20 mouse cellular contexts compared by ENCODE assay signal in the genomic region with DNA sequence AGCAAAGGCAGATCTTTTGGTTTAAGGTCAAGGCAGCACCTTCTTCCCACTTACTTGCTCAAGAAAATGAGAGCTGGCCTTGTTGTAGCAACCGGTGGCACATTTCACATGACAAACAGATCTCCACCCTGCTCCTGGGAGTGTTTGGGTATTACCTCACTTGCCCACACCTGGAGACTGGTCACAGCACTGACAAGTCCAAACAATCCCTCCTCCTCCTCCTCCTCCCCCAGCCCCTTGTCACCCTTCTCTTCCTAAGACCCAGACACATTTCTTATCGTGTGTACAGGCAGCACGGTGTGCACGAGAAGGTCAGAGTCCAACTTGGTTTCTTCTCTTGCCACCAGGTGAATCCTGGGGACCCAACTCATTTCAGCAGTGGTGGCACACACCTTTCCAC. TPM values are rescaled to one million over a fixed set of nuclear protein-coding genes. Genes with fewer than 3 reads are reported as not detected.
DNase-seq lines count a peak whose midpoint lies in the region; ATAC-seq and TF ChIP-seq lines count a peak whose summit lies in the region.
"Had no signal": no experiment of that assay in that cellular context is flagged by ENCODE, and none has a peak within 500 bp of the region (broad histone marks: within the 10 kb centered on the region; RNA-seq: fewer than 3 reads in every experiment).

No protein-coding gene starts in this region.

- DNase-seq in lung, postnatal 0 days (ENCODE audit: low spot score): peak; percentile 39
- no peak for DNase-seq in lung, postnatal 4 days
- peak; percentile 16 for DNase-seq in R1 (ENCODE audit: low read depth, low spot score)
- no peak for DNase-seq in layer of hippocampus, adult 8-10 months (ENCODE audit: low spot score in 2 of 2)
- DNase-seq: adrenal gland, adult 8-10 months; cerebellum, adult 8-10 months; cerebellum, postnatal 14 days; embryo, embryonic 11 days; forebrain, postnatal 0 days; gastrocnemius, adult 2 months; gastrocnemius, postnatal 25 days had no signal

- no peak for TF ChIP-seq CTCF in lung, postnatal 0 days (IDR thresholded peaks at IDR 0.05)

- TF ChIP-seq EP300 in lung, postnatal 0 days (IDR thresholded peaks at IDR 0.05): no peak

- no peak overlapping the region for H3K9ac ChIP-seq in lung, postnatal 0 days (replicated peaks; ENCODE audit: low read depth)
- H3K9ac ChIP-seq in intestine, embryonic 15.5 days: no peak overlapping the region
- no peak overlapping the region for H3K9ac ChIP-seq in stomach, embryonic 15.5 days
- H3K9ac ChIP-seq in forebrain, embryonic 12.5 days: no peak overlapping the region
- H3K9ac ChIP-seq in midbrain, embryonic 13.5 days (replicated peaks): no peak overlapping the region
- H3K9ac ChIP-seq: embryonic facial prominence, embryonic 12.5 days; forebrain, embryonic 13.5 days; forebrain, postnatal 0 days; heart, embryonic 12.5 days; hindbrain, embryonic 14.5 days had no signal

- ATAC-seq in lung, postnatal 0 days: peak; percentile 34
- ATAC-seq in intestine, embryonic 15.5 days: peak; percentile 66
- peak; percentile 59 for ATAC-seq in stomach, embryonic 15.5 days (ENCODE audit: insufficient read depth, low FRiP score, low read depth)
- no peak for ATAC-seq in forebrain, embryonic 12.5 days (ENCODE audit: low FRiP score)
- ATAC-seq in midbrain, embryonic 13.5 days: no peak
- ATAC-seq: forebrain, embryonic 13.5 days; forebrain, postnatal 0 days had no signal

- H3K4me1 ChIP-seq in lung, postnatal 0 days (ENCODE audit: insufficient read depth, low read depth, low read length): peaks cover 5% of the 10 kb centered on the region; the same call in 1 of the 2 replicates
- 0 out of 2 replicates have a peak, but pooled peaks cover 7% of the 10 kb centered on the region for H3K4me1 ChIP-seq in intestine, embryonic 15.5 days (replicated peaks)
- peaks cover 11% of the 10 kb centered on the region for H3K4me1 ChIP-seq in stomach, embryonic 15.5 days
- no peaks in the 10 kb centered on the region for H3K4me1 ChIP-seq in forebrain, embryonic 12.5 days
- no peaks in the 10 kb centered on the region for H3K4me1 ChIP-seq in midbrain, embryonic 13.5 days (replicated peaks)
- H3K4me1 ChIP-seq: forebrain, embryonic 13.5 days; hindbrain, embryonic 10.5 days had no signal

- no peak overlapping the region for H3K27ac ChIP-seq in lung, postnatal 0 days (ENCODE audit: low read length)
- 0 out of 2 replicates have a peak overlapping the region, but pooled peaks have one; percentile 22 for H3K27ac ChIP-seq in intestine, embryonic 15.5 days
- H3K27ac ChIP-seq in stomach, embryonic 15.5 days: peak overlapping the region; percentile 48; the same call in 1 of the 2 replicates
- H3K27ac ChIP-seq in forebrain, embryonic 12.5 days: no peak overlapping the region
- no peak overlapping the region for H3K27ac ChIP-seq in midbrain, embryonic 13.5 days
- H3K27ac ChIP-seq: embryonic facial prominence, embryonic 12.5 days; forebrain, embryonic 13.5 days; gastrocnemius, adult 2 months; hindbrain, embryonic 10.5 days; hindbrain, embryonic 14.5 days had no signal

- no peak overlapping the region for H3K4me3 ChIP-seq in lung, postnatal 0 days (ENCODE audit: low read depth, low read length)
- no peak overlapping the region for H3K4me3 ChIP-seq in intestine, embryonic 15.5 days (replicated peaks)
- no peak overlapping the region for H3K4me3 ChIP-seq in stomach, embryonic 15.5 days (replicated peaks)
- no peak overlapping the region for H3K4me3 ChIP-seq in forebrain, embryonic 12.5 days (replicated peaks)
- H3K4me3 ChIP-seq in midbrain, embryonic 13.5 days (replicated peaks): no peak overlapping the region
- H3K4me3 ChIP-seq: embryonic facial prominence, embryonic 12.5 days; forebrain, embryonic 13.5 days; gastrocnemius, adult 2 months; heart, embryonic 12.5 days; hindbrain, embryonic 10.5 days had no signal

- no peak overlapping the region for H3K4me2 ChIP-seq in lung, postnatal 0 days (replicated peaks; ENCODE audit: low read depth, low read length)
- H3K4me2 ChIP-seq in intestine, embryonic 15.5 days (replicated peaks): no peak overlapping the region
- no peak overlapping the region for H3K4me2 ChIP-seq in stomach, embryonic 15.5 days
- H3K4me2 ChIP-seq in forebrain, embryonic 12.5 days: no peak overlapping the region
- H3K4me2 ChIP-seq in midbrain, embryonic 13.5 days (replicated peaks): no peak overlapping the region
- H3K4me2 ChIP-seq: embryonic facial prominence, embryonic 12.5 days; forebrain, embryonic 13.5 days; heart, embryonic 12.5 days; hindbrain, embryonic 14.5 days had no signal

- H3K27me3 ChIP-seq in lung, postnatal 0 days (replicated peaks; ENCODE audit: insufficient read depth, low read length): no peaks in the 10 kb centered on the region
- no peaks in the 10 kb centered on the region for H3K27me3 ChIP-seq in intestine, embryonic 15.5 days (replicated peaks)
- H3K27me3 ChIP-seq in stomach, embryonic 15.5 days (replicated peaks): no peaks in the 10 kb centered on the region
- H3K27me3 ChIP-seq in forebrain, embryonic 12.5 days: no peaks in the 10 kb centered on the region
- no peaks in the 10 kb centered on the region for H3K27me3 ChIP-seq in midbrain, embryonic 13.5 days
- H3K27me3 ChIP-seq: embryonic facial prominence, embryonic 12.5 days; forebrain, embryonic 13.5 days; heart, embryonic 12.5 days had no signal

- H3K9me3 ChIP-seq in lung, postnatal 0 days (ENCODE audit: low read length): no peaks in the 10 kb centered on the region
- no peaks in the 10 kb centered on the region for H3K9me3 ChIP-seq in intestine, embryonic 15.5 days
- no peaks in the 10 kb centered on the region for H3K9me3 ChIP-seq in stomach, embryonic 15.5 days
- no peaks in the 10 kb centered on the region for H3K9me3 ChIP-seq in forebrain, embryonic 12.5 days
- no peaks in the 10 kb centered on the region for H3K9me3 ChIP-seq in midbrain, embryonic 13.5 days
- H3K9me3 ChIP-seq: embryonic facial prominence, embryonic 12.5 days; forebrain, embryonic 13.5 days; heart, embryonic 12.5 days; hindbrain, embryonic 10.5 days had no signal

- WGBS in lung, postnatal 0 days: 64% methylated on average over 4 of the region's 4 CpGs
- whole genome bisulfite sequencing in intestine, embryonic 15.5 days: 57% methylated on average over 4 of the region's 4 CpGs
- WGBS in stomach, embryonic 15.5 days: 58% methylated on average over 4 of the region's 4 CpGs
- 80% methylated on average over 4 of the region's 4 CpGs for WGBS in forebrain, embryonic 12.5 days
- WGBS in midbrain, embryonic 13.5 days: 95% methylated on average over 4 of the region's 4 CpGs

- peaks cover 2% of the 10 kb centered on the region; the same call in 1 of the 2 replicates for H3K36me3 ChIP-seq in lung, postnatal 0 days (ENCODE audit: insufficient read depth, low read length)
- H3K36me3 ChIP-seq in intestine, embryonic 15.5 days: peaks cover 17% of the 10 kb centered on the region
- peaks cover 21% of the 10 kb centered on the region for H3K36me3 ChIP-seq in stomach, embryonic 15.5 days
- peaks cover 39% of the 10 kb centered on the region for H3K36me3 ChIP-seq in forebrain, embryonic 12.5 days (replicated peaks)
- H3K36me3 ChIP-seq in midbrain, embryonic 13.5 days: peaks cover 40% of the 10 kb centered on the region

RNA-seq across cellular contexts. Expression of a gene that starts 12.5 kb away (rescaled TPM):
- 38.0 and 43.7 TPM in 2 replicates for polyA plus RNA-seq in lung, postnatal 0 days (2015; fragmentation: Nextera tagmentation; extraction: Ambion mirVana)
- 29.9 TPM in 2 replicates for polyA plus RNA-seq in intestine, embryonic 15.5 days (2015; fragmentation: Nextera tagmentation; extraction: Ambion mirVana)
- polyA plus RNA-seq in stomach, embryonic 15.5 days (2015; fragmentation: Nextera tagmentation; extraction: Ambion mirVana): 41.3 and 41.4 TPM in 2 replicates
- 72.0 and 72.7 TPM in 2 replicates for polyA plus RNA-seq in forebrain, embryonic 12.5 days (2016; fragmentation: Nextera tagmentation; extraction: Ambion mirVana)
- 81.1 and 81.2 TPM in 2 replicates for polyA plus RNA-seq in midbrain, embryonic 13.5 days (2015; fragmentation: Nextera tagmentation; extraction: Ambion mirVana)
- total RNA-seq in layer of hippocampus, adult 8-10 months (2022): 100 to 1,000 TPM; 125 to 142 (median 126) TPM

RNA-seq across cellular contexts. Expression of a gene that starts 23.9 kb away (rescaled TPM):
- 31.6 and 37.7 TPM in 2 replicates for polyA plus RNA-seq in lung, postnatal 0 days (2015; fragmentation: Nextera tagmentation; extraction: Ambion mirVana)
- 63.1 and 68.9 TPM in 2 replicates for polyA plus RNA-seq in intestine, embryonic 15.5 days (2015; fragmentation: Nextera tagmentation; extraction: Ambion mirVana)
- polyA plus RNA-seq in stomach, embryonic 15.5 days (2015; fragmentation: Nextera tagmentation; extraction: Ambion mirVana): 65.8 and 73.7 TPM in 2 replicates
- polyA plus RNA-seq in forebrain, embryonic 12.5 days (2016; fragmentation: Nextera tagmentation; extraction: Ambion mirVana): 103 and 109 TPM in 2 replicates
- polyA plus RNA-seq in midbrain, embryonic 13.5 days (2015; fragmentation: Nextera tagmentation; extraction: Ambion mirVana): 81.8 and 83.6 TPM in 2 replicates
- total RNA-seq in layer of hippocampus, adult 8-10 months (2022): 10 to 100 TPM; 41.5 to 54.4 (median 50.4) TPM

RNA-seq across cellular contexts. Expression of a gene that starts 52.3 kb away (rescaled TPM):
- 96.7 and 102 TPM in 2 replicates for polyA plus RNA-seq in lung, postnatal 0 days (2015; fragmentation: Nextera tagmentation; extraction: Ambion mirVana)
- 90.5 and 100 TPM in 2 replicates for polyA plus RNA-seq in intestine, embryonic 15.5 days (2015; fragmentation: Nextera tagmentation; extraction: Ambion mirVana)
- 111 and 117 TPM in 2 replicates for polyA plus RNA-seq in stomach, embryonic 15.5 days (2015; fragmentation: Nextera tagmentation; extraction: Ambion mirVana)
- polyA plus RNA-seq in forebrain, embryonic 12.5 days (2016; fragmentation: Nextera tagmentation; extraction: Ambion mirVana): 166 and 179 TPM in 2 replicates
- polyA plus RNA-seq in midbrain, embryonic 13.5 days (2015; fragmentation: Nextera tagmentation; extraction: Ambion mirVana): 173 and 184 TPM in 2 replicates
- 100 to 1,000 TPM in 3 of 4 experiments, 10 to 100 TPM in 1; 90.7 to 107 (median 103) TPM for total RNA-seq in layer of hippocampus, adult 8-10 months (2022)

RNA-seq across cellular contexts. Expression of a gene that starts 52.6 kb away (rescaled TPM):
- polyA plus RNA-seq in lung, postnatal 0 days (2015; fragmentation: Nextera tagmentation; extraction: Ambion mirVana): 0.92 and 2.9 TPM in 2 replicates
- 19.7 and 21.7 TPM in 2 replicates for polyA plus RNA-seq in intestine, embryonic 15.5 days (2015; fragmentation: Nextera tagmentation; extraction: Ambion mirVana)
- polyA plus RNA-seq in stomach, embryonic 15.5 days (2015; fragmentation: Nextera tagmentation; extraction: Ambion mirVana): 22.7 and 24.9 TPM in 2 replicates
- 49.4 and 51.8 TPM in 2 replicates for polyA plus RNA-seq in forebrain, embryonic 12.5 days (2016; fragmentation: Nextera tagmentation; extraction: Ambion mirVana)
- 14.8 TPM in 2 replicates for polyA plus RNA-seq in midbrain, embryonic 13.5 days (2015; fragmentation: Nextera tagmentation; extraction: Ambion mirVana)
- total RNA-seq in layer of hippocampus, adult 8-10 months (2022): 1 to 10 TPM in 3 of 4 experiments, under 1 TPM in 1; 0.99 to 2.9 (median 2.0) TPM
- total RNA-seq: gastrocnemius, adult 2 months had no signal

Comparison
In these comparisons a context has a peak if more than half of its experiments do, and no peak if none do; other contexts are left out.
1. DNase-seq: peak in lung, postnatal 0 days (single experiment) and R1 (single experiment); none in lung, postnatal 4 days (0 of 2) and layer of hippocampus, adult 8-10 months (0 of 2).
2. ATAC-seq: peak in lung, postnatal 0 days (single experiment), intestine, embryonic 15.5 days (single experiment) and stomach, embryonic 15.5 days (single experiment); none in forebrain, embryonic 12.5 days (single experiment) and midbrain, embryonic 13.5 days (single experiment).
3. H3K27ac ChIP-seq: peak in intestine, embryonic 15.5 days (single experiment) and stomach, embryonic 15.5 days (single experiment); none in lung, postnatal 0 days (single experiment), forebrain, embryonic 12.5 days (single experiment) and midbrain, embryonic 13.5 days (single experiment).